Mouse (Mus musculus) G1E-ER4 (cell line): Measurements from ENCODE around the gene Ninj2. TPM values are rescaled to one million over a fixed set of nuclear protein-coding genes. Genes with fewer than 3 reads are reported as not detected.

Source experiments
- GATA1 ChIP-seq: IDR thresholded peaks from one replicate; pipeline ENCODE4 v1.8.0; 2012; ENCODE audit warnings: low read length, inconsistent platforms
- polyA plus RNA-seq: library from polyadenylated mRNA; stranded (reverse); fragments of >175 nt; gene quantifications from 2 replicates; pipeline ENCODE4 v1.2.3, GENCODE M21; 2012

Ninj2 gene
- polyA plus RNA-seq, 1 experiment = not detected

DNA sequence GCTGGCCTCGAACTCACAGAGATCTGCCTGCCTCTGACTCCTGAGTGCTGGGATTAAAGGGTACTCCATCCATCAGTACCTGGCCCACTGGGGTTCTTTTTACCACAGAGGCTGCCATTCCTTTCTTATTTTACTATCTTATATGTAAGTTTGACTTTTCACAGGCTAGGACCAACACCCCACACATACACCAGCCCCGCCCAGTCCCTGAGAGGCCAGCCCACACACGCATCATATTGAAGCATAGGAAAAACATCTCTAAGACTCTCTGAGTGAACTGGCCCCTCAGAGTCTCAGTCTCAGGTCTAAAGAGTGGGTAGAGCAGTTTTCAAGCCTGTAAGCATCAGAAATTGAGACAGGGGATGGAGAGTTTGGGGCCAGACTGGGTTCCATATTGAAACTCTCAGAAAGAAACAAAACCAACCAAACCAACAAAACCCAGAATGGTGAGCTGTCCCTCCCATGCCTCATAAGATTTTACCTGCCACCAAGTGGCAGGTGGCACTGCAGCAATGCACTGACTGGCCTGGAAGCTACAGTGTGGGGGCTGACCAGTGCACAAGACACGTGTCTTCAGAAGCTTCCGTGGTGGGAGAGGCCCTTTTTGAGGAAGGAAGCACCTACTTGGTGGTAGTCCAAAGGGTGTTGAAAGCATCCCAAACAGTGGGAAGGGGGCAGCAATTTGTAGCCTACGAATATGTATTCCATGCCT is 86.0 kb downstream of the Ninj2 start:
- no peak for TF ChIP-seq GATA1

DNA sequence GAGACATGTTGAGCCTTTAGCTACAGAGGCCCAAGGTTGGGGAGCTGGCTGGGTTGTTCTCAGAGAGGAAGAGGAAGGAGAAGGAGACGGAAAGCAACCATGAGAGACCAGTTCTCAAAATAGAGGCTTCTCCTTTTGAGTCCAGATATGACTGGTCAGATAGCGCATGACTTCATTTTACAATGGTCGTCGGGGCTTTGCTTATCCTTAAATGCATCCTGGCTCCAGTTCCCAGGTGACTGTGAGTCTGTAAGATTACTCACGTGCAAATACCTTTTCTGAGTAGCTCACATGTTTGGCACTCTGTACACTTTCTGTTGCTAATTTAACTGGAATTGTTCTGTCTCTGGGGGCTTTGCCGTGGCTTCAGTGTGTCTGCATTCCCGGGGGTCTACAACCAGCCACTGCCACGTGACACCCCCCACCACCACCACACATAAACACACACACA is 86.6 kb downstream of the Ninj2 start:
- no peak for TF ChIP-seq GATA1

DNA sequence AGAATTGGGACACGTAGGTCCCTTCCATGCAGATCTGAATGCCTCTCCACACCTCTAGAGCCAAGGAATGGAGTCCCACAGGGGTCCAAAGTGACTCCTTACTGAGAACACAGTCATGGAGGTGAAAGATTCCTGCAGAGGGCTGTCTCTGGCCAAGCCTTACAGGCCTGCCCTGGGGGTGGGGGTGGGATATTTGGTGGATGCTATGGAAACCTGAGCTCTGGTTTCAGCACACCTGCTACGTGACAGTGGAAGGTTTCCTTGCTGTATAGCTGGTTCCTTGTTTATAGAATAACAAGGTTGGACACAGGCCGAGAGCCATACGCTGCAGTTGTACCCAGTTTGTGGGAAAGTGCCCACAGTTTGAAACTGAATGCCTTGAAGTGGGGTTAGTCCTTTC is 87.3 kb downstream of the Ninj2 start:
- TF ChIP-seq GATA1 = no peak

DNA sequence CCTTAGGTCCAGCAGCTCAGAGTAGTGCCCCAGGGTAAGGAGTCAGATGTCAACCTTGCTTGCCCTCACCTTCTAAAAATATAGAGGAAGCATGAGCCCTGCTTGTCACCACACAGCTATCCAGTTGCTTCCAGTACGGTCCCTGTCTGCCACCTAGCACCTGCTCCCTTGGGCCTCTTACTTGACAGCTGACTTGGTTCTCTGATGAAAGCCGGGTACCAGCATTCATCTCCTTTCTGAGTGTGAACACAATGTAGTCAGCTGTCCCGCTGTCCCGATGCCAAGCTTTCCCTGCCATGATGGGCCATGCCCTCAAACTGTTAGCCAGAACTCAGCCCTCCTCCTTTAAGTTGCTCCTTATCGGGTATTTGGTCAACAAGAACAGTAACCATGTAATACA is 89.0 kb downstream of the Ninj2 start:
- TF ChIP-seq GATA1 = no peak

DNA sequence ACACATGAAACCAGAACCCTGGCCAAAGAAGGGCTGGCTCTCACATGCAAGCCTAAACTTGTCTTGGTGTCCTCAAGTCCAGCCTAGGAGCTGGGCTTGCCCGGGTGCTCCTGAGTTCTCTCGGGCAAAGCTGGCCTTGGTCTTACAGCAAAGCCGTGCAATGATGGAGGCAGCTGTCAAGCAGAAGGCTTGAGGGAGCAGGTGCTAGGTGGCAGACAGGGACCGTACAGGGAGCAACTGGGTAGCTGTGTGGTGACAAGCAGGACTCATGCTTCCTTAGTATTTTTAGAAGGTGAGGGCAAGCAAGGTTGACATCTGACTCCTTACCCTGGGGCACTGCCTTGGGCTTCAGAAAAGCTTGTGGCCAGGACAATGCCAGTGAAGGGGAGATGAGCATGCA is 90.6 kb downstream of the Ninj2 start:
- no peak for TF ChIP-seq GATA1

DNA sequence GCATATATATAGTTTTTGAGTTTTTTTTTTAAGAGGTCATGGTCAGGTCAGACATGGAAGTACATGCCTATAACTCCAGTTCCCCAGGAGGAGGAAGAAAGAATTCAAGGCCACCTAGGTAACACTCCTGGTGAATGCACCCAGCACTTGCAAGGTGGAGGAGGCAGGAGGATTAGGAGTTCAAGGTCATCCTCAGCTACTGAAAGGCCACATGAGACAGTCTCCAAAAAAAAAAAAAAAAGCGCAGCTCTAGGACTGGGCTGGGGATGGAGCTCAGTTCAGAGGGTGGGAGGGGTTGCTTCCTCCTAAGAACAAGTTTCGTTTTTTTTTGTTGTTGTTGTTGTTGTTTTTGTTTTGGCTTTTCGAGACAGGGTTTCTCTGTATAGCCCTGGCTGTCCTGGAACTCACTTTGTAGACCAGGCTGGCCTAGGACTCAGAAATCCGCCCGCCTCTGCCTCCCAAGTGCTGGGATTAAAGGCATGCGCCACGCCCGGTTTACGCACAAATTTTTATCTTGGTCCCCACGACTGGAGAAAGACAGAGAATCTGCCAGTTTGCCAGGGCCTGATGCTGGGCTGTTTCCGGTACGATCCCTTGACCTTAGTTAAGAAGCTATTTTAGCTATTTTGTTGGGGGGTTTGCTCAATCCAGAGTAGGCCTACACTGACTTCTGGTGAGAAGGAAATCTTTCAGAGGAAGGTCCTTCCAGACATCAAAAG is 92.0 kb downstream of the Ninj2 start:
- no peak for TF ChIP-seq GATA1

DNA sequence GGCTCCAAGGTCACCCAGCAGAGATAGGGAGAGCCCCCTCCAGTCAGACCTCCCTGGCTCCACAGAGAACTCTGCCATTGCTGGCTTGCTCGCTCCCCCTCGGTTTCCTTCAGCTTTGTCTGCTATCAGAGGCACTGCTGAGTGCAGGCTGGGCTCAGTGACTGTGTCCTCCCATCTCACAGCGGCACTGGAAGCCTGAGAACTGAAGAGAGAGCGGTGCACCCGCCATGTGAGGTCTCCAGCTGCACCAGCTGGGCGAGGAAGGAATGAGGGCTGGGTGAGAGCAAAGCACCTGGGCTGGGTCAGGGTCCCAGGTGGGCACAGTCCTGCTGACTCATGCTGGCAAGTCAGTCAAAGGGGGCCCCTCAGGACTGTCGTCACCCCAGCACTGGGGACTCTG is 92.6 kb downstream of the Ninj2 start:
- TF ChIP-seq GATA1 = no peak

DNA sequence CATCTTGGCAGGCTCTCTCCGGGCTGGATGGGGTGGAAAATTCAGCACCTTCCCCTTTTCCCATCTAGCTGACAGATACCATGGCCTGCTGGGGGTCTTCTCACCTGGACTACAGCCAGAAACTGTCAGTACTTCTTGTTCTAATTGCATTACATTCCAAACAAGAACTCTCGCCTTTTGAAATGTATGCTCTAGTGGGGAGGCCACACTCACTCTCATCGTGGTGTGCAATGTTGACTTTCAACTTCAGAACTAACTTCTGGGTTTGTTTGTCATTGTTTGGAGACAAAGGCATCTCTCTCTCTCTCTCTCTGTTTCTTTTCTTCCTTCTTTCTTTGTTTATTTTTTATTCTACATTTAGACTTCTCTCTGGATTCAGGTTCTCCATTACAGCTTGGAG is 93.4 kb downstream of the Ninj2 start:
- TF ChIP-seq GATA1 = no peak

DNA sequence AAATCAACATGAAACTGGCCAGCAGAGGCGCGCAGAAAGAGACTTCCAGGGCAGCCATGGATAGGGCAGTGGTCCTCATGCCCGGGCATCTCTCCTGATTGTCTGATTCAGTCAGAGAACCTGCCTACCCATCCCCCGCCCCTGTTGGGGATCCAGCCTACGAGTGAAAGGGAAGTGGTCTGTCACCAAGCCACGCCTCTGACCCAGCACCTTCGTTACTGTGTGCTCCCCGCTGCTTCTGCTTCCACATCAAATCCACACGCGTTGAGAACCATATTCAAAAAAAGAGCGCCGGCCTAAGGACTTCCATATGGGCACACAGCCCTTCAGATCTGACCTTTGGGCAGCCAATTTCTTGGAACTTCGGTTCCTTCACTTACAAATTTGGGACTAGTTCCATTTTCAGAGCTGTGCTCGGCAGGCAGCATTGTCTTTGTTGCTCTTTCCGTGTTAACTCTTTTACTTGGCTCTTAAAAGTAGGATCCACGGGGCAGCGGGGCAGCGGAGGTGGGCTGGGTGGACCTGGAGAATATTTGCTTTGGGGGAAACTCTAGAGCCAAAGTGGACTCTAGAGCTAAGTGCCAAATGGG is 94.5 kb downstream of the Ninj2 start:
- no peak for TF ChIP-seq GATA1

DNA sequence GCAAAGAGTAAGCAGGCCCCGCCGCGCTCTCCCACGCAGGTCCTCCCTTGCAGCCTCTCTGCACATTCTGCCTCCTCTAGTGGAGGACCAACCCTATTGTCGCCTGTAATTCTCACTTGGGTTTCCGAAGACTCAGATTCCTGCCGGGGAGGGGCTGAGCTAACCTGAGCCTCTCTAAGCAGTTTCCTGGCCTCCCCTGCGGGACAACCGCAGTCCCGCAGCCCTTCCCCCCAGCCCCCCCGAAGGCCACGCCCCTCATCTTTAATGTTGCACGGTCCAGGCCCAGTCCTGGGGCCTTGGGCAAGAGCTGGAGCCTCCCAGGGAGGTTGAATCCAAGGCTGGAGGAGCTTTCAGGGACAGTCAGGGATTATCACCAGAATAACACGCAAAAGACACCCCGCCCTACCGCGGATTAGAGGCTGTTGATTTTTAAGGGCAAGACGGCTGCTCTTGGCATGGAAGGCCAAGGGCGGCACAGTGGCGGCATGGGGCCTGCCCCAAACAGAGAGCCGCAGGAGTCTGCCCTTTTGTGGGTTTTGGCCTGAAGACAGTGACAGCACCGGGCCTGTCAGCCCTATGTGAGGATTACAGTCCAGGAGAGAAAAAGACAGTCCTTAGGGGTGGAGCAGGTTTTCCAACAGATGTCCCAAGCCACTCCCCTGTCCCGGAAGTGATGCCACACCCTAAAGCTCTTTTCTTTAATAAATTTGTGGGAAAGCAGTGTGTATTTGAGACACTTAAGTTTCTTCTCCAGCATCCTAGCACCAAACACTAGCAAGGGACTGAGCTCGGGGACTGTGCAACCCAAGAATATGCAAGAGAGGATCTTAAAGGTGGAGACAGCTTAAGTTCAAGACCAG is 95.5 kb downstream of the Ninj2 start:
- TF ChIP-seq GATA1 = no peak

DNA sequence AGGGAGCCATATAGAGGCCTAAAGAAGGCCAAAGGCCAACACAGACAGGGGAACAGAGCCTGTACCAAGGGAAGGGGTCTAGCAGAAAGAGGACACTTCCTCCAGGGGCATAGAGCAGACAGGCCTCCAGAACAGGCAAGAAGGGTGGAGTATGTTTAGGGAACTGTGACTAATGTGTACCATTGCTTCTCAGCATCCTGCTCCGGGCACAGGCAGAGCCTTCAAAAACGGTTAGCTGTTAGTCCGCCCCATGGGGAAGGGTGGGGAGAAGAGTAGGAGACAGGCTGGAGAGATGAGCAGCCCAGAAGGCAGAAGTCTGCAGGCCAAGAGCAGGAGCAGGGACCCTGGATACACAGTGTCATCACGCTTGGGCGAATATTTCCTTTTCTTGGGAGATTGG is 96.1 kb downstream of the Ninj2 start:
- TF ChIP-seq GATA1 = no peak

DNA sequence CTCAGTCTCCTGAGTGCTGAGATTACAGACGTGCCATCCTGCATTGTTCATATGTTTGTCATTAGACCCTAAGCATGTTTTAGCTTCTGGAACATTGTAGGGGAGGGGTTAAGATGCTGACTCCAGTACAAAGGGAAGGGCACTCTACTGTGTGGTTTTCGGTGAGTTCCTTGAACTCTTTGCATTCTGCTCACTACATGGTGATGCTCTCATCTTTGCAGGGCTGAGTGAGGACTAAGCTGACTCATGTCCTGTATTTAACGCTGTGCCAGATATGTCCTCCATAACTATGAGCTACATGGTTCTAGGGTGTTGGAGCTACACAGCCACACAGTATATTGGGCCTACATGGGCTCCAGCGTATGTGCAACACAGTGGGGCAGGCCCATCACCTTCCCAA is 97.2 kb downstream of the Ninj2 start:
- TF ChIP-seq GATA1 = no peak

DNA sequence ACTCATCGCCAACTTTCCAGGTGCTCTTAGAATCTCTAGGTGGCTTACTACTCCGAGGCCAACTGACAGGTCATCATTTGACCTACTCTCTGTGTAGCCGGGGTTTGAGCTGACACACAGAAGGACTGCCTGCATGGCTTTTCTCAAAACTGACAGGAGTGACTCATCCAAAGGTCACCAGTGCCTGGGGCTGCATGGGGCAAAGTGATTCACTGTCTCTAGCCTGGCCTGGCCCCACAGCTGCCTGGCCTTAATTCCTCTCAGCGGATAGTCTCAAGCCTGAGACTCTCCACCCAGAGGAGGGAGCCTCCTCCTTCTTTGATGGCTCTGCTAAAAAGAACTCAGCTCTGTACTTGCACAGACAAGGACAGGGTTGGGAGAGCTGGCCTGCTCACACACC is 97.8 kb downstream of the Ninj2 start:
- TF ChIP-seq GATA1 = no peak

DNA sequence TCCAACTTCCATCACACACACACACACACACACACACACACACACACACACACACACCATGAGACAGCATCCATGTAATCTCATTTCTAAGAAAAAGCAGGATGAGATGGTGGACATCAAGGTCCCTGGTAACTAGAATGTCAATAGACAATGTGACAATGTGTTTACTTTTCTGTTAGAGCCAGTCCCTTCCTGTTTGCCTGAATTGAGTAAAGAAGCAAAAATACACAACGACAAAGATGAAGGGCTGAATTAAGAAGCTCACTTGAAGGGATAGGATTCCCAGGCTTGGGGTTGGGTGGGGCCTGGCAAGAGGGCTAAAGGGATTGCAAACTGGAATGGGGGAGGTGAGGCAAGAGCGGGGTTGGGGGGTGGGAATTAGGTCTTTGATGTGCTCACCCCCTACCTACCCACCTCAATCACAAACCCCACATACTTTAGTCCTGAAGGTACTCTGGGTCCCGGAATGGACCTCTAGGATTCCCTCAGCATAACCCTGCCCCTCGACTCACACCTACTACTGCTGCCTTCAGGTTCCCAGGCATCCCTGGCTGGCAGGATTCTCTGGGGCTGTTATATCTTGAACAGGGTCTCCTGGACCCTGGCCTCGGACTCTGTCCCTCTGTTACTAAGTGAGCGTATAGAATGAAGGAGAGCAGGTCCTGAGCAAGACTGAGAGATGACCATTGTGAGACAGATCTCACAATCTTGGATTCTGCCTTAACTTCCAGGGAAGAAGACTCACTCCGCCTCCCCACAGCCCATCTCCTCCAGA is 98.4 kb downstream of the Ninj2 start:
- TF ChIP-seq GATA1 = no peak
